Mouse (Mus musculus) erythroblast, embryonic 14.5 days (primary cell): Measurements from ENCODE around the gene Fbrs.

Experiments used
- GATA1 ChIP-seq: IDR thresholded peaks from 2 replicates; pipeline ENCODE4 v1.6.1; 2012; ENCODE audit warnings: low read length, inconsistent platforms, mixed read lengths
- TAL1 ChIP-seq: IDR thresholded peaks from 3 replicates; pipeline ENCODE4 v1.6.1; 2012; ENCODE audit warnings: low read length, inconsistent platforms, mixed read lengths

GRCm38 (mm10) chr7:127474378-127475070, 4.5 kb upstream of the Fbrs start:
- TF ChIP-seq TAL1 (no peak), GATA1 (no peak)
